Mouse (Mus musculus) adrenal gland, postnatal 14 days (tissue): Measurements from ENCODE around the gene Lamb2. TPM values are rescaled to one million over a fixed set of nuclear protein-coding genes. Genes with fewer than 3 reads are reported as not detected.

Source experiments
- DNase-seq: peaks from one replicate; pipeline ENCODE4 v3.0.0; 2021; ENCODE audit warnings: mixed read lengths
- long read RNA-seq, 2 experiments: library from polyadenylated mRNA; stranded (forward); transcript quantifications; one replicate each; pipeline ENCODE4 v2.0.0; 2021
- total RNA-seq: library from RNA; stranded (reverse); gene quantifications from 2 replicates; pipeline ENCODE4 v1.2.3, GENCODE M21; 2021

Lamb2 gene
- 121 and 124 TPM in 2 replicates for total RNA-seq
- long read RNA-seq, experiment 1, full-length matches to known transcripts, result 20 of 55 reads
- long read RNA-seq, experiment 1, partial matches to known transcripts, result 29 of 55 reads
- long read RNA-seq, experiment 1, other reads (novel, unspliced or antisense), result 6 of 55 reads
- long read RNA-seq, experiment 2, full-length matches to known transcripts, result 19 of 73 reads
- long read RNA-seq, experiment 2, partial matches to known transcripts, result 37 of 73 reads
- long read RNA-seq, experiment 2, other reads (novel, unspliced or antisense), result 17 of 73 reads

DNA sequence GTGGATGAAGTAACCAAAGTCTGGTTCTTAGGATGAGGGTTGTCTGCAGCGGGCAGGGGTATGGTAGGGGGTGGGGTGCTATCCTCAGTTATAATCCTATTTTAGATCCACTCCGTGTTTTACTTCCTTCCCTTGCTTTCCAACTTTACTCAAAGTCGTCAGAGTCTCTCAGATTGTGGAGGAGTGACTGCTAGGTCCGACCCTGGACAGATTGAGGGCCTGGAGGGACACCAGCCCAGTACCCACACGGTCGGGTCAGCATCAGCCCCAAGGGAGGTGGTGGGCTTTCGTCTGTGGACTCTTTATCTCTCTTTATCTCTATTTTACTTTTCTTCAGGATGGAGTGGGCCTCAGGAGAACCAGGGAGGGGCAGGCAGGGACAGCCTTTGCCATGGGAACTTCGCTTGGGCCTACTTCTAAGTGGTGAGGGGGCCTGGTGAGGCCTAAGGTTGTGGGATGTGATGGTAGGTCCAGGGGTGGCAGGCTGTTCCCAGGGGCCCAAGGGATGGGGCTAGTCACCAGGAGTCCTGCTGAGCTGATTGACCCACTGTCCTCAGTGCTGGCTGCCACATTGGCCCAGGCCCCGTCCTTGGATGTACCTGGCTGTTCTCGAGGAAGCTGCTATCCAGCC, at the start of gene Lamb2:
TSS of gene Lamb2 (plus strand) at position 16 of the 631 bp plus-strand sequence.
- peak; percentile 48 for DNase-seq

- no peak for DNase-seq
These were observed 48.0 kb upstream of the Lamb2 start for GRCm38 (mm10) chr9:108431431-108432067.

GRCm38 (mm10) chr9:108436182-108436581, 43.4 kb upstream of the Lamb2 start, which contains the start of gene BC048562:
BC048562 (plus strand) TSS chr9:108436482.
- no peak for DNase-seq

DNA sequence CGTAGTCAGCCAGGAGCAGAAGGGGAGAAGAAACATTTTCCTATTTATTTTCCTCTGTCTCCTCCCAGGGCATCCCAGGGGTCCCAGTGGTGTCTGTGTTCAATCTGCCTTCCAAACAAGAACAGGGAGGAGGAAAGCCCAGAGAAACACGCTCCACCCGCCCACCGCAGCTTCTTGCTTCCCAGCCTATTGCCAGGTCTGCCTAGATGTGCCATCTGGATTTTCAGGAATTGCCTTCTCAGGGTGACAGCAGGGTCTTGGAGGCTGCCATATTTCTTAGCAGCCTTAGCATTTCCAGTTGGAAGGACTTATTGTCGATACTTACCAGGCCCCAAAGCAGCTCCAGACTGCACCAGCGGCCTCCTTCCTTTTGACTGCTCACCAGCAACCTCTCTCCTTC, 40.4 kb upstream of the Lamb2 start:
- DNase-seq, result no peak

- no peak for DNase-seq
These were observed 39.1 kb upstream of the Lamb2 start for GRCm38 (mm10) chr9:108440485-108440884.

GRCm38 (mm10) chr9:108441236-108441919, 38.2 kb upstream of the Lamb2 start:
- DNase-seq, result no peak

- no peak for DNase-seq
These were observed 34.4 kb upstream of the Lamb2 start for GRCm38 (mm10) chr9:108445125-108445524.

DNA sequence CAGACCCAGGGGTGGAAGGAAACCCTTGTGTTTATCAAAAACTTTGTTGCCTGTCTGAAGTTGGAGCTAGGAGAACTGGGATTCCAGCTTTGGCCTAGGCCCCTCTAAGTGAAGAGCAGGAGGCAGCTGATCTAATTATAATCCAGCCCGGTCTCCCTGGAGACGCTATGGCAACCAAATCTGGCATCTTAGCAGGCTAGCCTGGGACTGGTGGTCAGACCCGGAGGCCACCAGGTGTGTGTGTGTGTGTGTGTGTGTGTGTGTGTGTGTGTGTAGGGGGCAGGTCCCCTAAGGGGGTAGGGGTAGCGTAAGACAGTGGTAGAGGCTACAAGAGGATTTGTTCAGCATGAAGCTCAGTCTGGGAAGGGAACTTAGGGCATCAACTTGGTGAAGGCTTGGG, 29.7 kb upstream of the Lamb2 start:
- DNase-seq, result peak; percentile 75

DNA sequence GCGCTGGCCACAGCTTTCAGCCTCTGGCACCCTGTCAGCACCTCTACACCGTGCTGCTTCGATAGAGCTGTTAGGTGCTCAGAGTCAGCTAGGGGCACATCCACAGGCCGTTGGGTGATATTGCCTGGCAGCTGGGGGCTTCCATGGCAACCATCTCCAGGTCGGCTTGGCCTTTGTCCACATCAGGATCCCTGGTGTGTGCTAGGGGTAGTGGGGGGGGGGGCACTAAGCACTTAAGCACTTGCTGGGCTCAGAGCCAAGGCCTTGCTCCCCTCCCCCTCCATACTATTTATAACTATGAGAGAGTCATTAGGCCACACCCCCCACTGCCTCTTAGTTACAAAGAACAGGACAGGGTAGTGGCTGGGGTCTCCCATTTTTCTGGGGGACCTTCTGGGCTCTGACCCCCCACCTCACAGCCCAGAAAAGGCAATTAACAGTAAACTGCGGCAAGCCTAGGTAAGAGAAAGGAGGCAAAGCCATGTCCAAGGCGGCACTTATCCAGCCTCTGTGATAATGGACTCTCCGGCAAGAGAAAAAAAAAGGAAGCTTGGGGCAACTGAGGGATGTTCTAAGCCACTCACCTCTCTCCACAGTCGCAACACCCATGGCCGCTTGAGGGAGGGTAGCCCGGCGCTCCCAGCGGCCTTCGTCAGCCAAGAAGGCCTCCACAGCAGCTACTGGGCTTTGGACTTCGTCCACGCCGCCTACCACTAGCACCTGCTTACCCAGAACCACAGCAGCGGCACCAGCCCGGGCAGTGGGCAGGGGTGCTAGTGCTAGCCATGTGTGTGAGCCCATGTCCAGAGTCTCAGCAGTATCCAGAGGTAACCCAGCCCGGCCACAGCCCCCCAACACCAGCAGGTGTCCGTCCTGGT, 29.0 kb upstream of the Lamb2 start:
- DNase-seq, result peak; percentile 63

- no peak for DNase-seq
These were observed 28.4 kb upstream of the Lamb2 start for GRCm38 (mm10) chr9:108451170-108451493.

- no peak for DNase-seq
These were observed 27.9 kb upstream of the Lamb2 start for GRCm38 (mm10) chr9:108451519-108452160.

- peak; percentile 94 for DNase-seq
These were observed 27.1 kb upstream of the Lamb2 start for GRCm38 (mm10) chr9:108452291-108452906.

DNA sequence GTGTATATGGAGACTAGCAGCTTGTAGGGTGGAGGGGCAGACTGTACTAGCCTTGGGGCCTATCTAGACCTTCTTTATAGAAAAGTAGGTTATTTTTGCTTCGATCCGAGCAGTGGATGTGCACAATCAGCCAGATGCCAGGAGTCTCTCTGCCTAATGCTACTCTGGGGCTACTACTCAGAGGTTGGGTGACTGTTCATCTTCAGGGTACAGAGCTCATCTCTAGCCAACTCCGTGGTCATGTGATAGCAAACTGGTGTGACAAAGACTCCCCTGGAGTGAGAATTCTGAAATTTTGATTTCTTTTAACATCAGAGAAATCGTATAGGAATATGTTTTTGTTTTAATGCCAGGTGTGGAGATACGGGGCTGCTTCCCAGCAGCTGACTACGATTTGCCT, 26.6 kb upstream of the Lamb2 start:
- DNase-seq, result no peak

DNA sequence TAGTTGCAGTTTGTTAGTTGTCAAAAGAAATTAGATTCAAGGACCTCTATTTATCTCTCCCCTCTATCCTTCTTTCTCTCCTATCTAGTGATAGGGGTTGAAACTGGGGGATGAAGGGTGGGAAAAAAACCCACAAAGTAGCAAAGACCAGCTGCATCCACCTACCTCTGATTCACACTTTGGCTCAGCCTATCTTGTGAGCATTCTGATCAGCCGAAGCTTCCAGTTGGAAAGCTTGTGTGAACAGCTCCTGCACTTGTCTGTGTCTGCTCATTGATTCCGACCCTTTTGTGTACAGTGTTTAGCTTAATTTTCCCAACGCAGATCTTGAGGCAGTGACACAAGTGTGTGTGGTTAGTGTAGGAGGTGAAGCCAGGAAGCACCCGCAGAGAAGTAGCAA, 26.1 kb upstream of the Lamb2 start:
- no peak for DNase-seq

DNA sequence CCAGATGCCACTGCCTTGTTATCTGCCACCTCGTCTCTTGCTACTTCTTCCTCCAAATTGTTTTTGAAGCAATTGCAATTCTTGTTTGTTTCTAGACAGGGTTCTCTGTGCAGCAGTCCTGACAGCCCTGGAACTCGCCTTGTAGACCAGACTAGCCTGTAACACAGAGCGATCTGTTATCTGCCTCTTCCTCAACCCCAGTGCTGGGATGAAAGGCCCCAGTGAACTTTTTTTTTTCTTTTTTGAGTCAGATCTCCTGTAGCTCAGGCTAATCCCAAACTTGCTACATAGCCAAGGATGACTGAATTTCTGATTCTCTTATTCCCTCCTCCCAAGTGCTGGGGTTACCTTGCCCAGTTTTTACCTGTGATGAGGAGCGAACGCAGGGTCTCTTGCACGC, 25.1 kb upstream of the Lamb2 start:
- no peak for DNase-seq

DNA sequence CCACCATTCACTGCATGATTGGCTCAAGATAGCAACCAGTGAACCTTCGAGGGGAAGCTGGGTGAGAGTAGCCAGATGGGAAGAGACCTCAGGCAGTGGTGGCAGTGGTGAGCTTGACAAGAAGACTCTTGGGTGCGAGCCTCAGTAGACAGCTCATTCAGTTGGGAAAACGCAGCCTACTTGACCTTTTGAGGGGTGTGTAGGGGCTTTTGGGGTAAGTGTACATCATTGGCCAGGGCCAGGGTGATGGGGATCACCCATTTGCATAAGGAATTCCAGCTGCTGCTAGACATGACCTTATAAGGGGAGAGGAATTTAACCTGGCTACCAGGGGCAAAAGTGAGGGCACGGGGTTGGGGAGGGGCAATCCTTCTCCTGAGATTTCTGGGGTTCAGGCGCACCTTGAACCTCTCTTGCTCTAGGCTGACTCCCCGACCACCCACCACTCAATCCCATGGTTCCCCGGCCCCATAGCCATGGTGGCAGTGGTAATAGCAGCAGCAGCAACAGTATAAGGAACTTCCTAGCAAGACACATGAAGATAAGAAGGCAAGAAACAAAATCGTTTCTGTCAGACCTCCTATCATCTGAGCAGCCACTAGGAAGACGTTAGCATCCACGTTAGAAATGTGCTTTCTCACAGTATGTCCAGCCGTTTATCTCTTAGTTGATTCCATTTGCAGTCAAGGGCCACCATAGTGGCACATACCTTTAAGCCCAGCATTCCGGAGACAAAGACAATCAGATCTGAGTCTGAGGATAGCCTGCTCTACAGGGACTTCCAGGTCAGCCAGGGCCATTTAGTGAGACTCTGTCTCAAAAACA, 23.6 kb upstream of the Lamb2 start:
- DNase-seq, result no peak

GRCm38 (mm10) chr9:108456953-108457352, 22.6 kb upstream of the Lamb2 start:
- no peak for DNase-seq

DNA sequence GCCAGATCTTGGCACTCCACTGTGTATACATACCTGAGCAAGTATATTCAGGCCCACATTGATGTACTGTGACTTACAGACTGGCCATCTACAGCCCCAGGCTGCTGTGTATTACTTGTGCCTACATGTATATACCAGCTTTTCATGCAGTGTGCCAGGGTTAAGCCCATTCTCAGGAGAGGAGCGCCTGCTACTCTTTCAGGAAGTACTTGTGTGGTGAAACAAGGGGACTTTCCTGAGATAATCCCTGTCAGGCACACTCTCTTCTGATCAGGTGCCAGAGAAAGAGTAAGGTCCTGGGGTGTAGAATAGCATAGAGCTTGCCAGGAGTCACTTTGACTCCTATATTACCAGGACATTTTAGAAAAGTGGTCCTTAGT, 19.6 kb upstream of the Lamb2 start:
- DNase-seq, result no peak

DNA sequence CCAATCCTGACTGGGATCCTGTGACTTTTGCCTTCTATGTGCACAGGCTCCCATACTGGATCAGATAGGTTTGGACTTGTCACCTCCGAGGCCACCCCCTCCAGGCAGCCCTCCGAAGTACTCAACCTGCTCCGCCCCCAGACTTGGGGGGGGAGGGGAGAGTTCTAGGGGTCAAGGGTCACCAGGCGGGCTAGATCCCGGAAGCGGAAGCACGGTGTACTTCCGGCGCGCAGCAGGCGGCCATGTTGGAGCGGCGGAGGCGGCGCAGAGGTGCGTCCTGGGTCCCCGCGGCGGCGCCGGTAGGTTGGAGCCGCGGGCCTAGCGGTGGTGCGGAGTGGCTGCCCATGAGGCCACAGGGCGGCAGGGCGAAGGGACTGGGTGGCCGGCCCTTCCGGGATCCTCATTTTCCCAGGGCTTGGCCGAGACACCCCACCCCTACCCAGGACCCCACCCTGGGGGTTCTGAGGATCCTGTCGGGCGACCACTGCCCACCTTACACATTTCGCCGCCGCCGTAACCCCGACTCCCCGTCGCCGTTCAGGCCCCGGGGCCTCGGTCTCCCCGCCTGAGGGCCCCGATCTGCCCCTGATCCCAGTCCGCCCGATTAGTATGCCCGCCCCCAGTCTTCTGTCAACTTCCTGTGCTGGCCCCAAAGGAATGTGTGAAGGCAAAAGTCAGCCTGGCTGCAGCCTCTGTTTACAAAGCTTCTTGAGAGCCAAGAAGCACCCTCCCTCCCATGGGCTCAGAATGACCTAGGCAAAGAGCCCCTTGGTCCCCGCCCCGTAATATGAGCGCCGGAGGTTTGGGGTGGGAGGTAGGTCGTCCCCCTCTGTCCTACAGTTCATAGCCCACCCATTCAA, 19.0 kb upstream of the Lamb2 start, which contains the start of gene Ccdc71:
TSS of gene Ccdc71 (plus strand) at position 209 of the 860 bp plus-strand sequence.
- DNase-seq, result peak; percentile 94
